Mouse (Mus musculus) embryo, embryonic 9.5 days (tissue): Measurements from ENCODE around the gene Aasdhppt.

Experiments
- DNase-seq: peaks from one replicate; pipeline ENCODE4 v3.0.0-alpha.2; 2017; ENCODE audit errors: extremely low spot score

The Aasdhppt gene

DNA sequence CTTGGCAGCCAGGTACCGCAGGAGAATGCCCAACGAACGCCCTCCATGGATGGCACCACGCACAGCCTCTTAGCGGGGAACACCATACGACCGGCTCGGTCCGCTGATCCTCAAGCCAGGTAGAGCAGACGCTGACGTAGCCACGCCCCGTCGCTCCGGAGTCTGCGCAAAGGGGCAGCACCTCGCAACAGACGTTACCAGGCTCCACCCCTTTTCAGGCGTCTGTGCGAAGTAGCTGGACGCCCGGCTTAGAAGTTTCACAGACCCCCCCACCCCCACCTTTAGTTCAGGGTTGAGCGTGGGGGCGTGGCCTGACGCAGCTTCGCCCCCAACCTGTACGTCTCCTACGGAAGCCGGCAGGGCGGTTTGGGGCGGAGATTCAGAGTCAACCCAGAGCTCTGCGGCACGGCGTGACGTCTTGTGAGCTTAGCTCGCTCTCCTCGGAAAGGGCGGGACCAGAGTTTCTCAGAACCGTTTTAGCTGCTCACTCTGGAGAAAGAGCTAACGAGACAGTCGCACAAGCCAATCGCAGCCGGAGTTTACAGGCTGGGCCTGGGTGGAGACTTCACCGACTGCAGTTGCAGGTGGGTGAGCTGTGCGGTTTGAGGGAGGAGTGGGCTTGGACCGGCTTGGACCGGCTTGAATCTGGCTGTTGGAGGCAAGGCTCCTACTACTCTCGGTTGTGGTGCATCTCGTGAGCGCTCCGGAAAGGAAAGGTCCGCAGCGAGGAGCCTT is at the start of gene Aasdhppt, which contains the start of gene Kbtbd3:
Aasdhppt (minus strand) TSS at position 121 of the 735 bp plus-strand sequence.
Kbtbd3 (plus strand) TSS at position 483 of the 735 bp plus-strand sequence.
- DNase-seq, result peak; percentile 97

DNA sequence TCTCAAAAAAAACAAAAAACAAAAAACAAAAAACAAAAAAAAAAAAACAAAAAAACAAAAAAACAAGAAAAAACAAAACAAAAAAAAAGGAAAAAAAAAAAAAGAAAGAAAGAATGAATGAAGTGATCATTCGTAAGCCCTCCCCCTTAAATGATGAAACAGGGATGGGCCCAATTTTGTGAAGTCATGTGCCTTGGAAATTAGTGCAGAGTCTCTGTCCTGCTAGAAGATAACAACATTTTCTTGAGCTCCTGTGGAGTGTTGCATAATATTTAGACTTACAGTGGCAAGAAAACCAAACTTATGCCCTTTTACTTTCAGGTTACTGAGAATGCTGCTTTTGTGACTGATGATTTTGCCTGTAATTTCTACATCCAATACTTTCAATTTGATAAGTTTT is 43.9 kb upstream of the Aasdhppt start:
- DNase-seq, result no peak

DNA sequence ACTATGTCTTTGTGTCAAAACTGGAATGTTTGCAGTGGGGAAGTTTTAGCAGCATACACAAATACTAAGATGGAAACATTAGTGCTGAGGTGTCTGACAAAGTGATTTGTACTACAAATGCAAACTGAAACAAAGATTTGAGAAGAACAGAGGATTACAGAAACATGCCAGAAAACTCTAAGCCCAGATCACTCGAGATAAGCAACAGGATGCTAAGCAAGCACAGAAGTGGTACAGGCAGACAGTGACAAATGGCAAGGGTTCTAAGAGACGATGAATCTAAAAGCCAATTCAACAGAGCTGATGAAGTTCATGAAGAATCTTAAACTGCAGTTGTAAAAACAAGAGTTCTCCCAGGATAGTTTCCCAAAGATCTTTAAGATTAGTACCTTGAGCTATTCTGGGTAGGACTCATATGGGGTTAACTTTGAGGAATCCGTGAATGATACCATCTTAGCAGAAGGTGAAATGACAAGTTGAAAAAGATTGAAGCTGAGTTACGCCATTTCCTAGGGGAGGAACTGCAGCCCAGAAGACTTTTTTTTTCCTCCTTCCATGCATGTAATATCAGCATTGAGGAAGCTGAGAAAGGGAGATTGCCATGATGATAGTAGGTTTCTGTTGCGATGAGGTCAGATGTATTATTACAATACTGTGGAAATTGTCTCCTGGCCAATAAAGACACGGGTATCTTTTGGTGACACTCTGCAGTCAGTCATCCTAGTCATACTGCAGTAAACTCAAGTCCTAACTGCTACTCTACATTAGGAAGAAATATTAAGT is 9.9 kb upstream of the Aasdhppt start:
- DNase-seq, result no peak

DNA sequence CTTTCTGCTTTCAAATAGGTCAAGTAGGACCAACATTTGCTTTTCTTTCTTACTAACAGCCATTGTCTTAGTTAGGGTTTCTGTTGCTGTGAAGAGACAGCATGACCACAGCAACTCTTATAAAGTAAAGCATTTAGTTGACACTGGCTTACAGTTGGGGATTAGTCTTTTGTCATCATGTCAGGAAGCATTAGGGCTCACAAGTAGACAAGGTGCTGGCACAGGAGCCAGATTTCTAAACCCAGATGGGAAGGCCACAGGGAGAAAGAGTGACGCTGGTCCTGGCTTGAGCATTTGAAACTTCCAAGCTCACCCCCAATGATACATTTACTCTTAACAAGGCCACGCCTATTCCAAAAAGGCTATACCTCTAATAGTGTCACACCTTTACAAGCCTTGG is 6.5 kb upstream of the Aasdhppt start:
- no peak for DNase-seq

DNA sequence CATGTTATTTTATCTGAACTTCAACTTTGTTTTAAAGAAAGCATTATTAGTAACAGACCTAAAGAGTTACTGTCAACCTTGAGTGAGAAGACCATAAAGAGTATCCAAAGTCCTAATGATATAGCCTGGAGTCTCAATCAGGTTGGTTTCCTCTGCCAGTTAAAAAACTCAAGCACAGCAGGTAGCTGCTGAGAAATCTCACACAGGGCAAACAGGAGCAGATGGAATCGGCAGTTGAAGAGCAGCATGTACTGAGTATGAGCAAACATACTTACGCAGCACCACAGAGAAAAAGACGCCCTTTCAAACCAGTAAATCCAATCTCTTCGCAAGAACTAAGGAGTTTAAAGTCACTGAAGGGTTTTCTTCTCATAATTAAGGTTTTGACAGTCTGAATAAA is 4.7 kb upstream of the Aasdhppt start:
- no peak for DNase-seq

DNA sequence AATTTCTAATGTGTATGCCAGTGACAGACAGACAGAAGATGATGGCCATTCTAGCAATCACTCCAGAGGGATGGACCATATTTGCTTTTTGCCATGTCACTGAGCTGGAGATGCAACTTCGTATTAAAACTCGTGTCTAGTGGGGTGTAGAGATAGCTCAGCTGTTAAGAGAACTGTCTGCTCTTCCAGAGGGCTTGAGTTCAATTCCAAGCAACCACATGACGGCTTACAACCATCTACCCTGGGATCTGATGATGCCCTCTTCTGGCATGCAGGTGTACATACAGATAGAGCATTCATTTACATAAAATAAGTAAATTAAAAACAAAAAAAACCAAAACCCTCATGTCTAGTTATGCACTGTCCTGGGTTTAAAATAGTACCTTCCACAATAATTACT is 1.9 kb upstream of the Aasdhppt start:
- no peak for DNase-seq

DNA sequence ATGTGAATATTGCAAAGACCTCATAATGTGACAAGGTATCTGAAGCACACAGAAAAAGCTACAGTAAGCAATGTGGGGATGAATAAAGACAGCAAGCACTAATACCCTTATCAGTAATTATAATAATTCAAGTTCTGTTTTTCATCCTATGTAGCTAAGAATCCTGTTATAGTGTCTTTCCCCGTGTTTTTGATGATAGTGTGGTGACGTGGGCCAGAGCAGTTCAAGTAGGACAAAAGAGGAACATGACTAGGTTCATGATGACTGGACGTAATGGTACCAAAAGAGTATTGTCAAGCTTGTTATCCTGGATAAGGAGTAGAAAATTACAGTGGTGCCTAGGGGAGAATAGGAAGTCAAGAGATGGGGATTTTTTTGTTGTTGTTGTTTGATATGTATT is 1.4 kb upstream of the Aasdhppt start:
- DNase-seq, result no peak

DNA sequence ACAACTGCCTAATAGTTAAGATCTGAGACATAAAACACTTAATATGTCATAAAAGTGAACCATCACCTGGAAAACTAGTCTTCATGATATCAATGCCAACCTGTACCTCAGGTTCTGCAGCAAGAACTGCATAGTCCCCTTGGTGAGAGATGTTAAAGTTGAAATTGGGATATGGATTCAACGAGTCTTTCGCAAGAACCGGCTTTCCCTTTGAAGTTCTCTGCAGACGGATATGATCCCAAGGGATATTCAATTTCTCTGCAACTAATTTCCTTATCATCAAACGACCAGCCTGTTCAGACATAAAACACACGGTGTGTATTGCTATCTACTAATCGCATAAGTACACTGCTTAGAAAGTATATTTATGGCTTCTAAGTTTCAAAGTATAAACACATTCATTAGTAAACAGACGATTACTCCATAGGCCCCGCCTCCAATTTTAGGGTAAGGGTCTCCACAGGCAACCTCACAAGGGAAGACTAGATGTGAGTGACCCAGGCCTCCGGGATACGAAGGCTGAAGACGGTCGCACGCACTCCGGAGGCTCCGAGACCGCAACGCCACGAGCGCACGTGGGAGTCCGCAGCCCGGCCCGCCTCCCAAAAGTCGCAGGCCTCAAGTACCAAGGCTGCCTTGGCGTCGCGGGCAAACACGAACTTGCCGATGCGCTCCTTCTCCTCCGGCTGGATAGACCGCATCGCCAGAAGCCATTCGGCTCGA is 482 bp downstream of the Aasdhppt start:
- DNase-seq, result peak; percentile 2

DNA sequence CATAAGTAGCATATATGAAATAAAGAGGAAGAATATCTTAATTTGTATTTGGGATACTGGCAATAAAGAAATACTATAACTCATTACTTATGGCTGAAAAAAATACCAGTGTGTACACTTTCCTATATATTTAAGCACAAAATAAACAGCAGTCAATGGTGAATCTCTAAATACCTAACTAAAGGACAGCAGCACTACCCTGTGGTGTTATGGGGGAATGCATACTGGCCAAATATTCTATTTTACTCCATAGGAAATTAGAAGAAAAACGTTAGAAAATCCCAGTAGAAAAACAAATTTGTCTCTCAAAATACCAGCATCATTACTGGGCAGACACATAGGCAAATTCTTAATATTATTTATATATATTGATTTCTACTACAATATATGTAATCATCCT is 4.4 kb downstream of the Aasdhppt start:
- no peak for DNase-seq

DNA sequence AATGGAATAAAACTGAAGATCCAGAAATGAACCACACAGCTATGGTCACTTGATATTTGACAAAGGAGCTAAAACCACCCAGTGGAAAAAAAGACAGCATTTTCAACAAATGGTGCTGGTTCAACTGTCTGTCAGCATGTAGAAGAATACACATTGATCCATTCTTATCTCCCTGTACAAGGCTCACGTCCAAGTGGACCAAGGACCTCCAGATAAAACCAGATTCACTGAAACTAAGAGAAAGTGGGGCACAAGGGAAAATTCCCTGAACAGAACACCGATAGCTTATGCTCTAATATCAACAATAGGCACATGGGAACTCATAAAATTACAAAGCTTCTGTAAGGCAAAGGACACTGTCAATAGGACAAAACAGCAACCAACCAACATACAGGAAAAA is 8.8 kb downstream of the Aasdhppt start:
- DNase-seq, result no peak

DNA sequence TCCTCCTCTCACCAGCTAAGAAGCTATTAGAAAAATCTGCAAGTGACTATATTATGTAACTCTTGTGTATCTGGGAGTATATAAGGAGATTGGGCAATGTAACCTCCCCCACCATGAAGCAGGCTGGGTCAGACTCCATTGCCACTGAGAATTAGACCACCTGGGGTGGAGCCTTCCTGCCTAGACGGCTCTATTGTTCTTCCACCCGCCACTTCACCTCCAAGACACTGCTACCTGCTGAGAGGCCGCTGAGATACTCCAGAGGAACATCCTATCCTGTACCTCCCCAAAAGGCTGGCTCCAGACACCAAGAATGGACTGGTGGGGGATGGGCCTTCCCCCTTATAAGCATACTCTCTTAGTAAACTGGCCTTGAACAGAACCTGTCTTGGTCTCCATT is 25.4 kb downstream of the Aasdhppt start:
- DNase-seq, result no peak

DNA sequence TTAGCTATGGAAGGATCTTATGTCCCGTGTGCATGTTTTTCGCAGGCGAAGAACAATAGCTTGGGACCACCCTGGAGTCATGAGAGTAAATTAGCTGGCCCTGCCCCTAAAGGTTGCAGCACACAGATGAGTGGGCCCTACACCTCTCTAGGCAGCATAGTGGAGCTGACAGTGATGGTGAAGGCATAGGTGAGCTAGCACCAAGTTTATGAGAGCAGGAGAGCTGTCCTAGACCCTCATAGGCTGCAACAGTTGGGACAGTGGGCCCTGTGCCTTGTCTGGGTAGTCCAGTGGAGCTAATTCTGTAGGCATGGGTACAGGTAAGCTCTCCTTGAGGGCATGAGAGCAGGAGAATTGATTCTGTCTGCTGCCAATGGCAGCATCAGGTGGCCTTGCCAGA is 42.4 kb downstream of the Aasdhppt start:
- DNase-seq, result no peak

DNA sequence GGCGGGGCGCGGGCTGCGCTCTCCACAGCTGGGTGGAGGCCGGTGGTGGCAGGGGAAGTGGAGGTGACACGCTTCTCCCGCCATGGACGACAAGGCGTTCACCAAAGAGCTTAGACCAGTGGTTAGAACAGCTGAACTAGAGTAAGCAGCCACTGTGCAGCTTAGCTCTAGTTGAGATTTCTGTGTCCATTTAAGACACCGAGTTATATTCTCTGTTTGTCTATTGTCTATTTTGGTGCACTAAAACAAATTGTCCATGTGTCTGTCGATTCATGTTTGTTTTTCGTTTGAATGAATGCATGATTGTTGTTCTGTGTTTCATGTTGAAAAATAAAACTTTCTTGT is 48.6 kb downstream of the Aasdhppt start:
- DNase-seq, result no peak

DNA sequence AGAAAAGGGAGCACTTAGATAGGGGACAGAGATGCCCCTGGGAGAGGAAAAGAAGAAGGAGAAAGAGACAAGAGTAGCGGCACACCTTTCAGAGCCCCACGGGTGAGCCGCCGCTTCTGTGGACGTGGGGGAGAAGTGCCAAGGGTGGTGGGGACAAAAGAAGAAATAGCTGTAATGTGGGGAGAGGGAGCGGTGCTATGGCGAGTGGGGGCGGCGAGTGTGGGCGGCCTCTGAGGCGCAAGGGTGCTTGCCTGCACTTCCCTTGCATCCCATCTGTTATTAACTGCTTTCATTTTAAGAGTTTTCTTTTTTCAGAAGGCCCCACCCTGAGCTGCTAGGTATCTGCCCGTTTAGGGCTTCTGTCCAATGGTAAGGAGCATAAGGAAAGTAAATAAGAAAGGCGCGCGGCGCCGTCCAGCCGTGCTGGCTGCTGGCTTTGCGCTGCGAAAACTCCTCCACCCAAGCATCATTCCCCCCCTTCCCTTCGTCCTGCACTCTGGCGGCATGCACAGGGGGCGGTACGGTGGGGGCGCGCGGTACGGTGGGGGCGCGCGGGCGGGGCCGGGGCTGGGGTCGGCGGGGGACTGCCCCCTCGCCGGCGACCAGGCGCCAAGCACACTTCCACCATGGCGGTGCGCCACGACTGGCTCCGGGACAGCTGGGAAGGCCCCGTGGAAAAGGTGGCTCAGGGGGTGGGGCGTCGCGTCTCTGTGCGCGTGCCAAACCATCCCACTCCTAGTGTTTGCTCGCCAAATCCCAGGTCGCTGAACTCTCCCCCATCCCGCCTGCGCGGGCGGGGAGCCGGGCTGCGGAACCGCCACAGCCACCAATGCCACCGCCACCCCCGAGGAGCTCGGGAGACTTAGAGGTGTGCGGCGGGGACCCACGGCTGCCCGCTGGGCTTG is 49.2 kb downstream of the Aasdhppt start:
- DNase-seq, result peak; percentile 59

DNA sequence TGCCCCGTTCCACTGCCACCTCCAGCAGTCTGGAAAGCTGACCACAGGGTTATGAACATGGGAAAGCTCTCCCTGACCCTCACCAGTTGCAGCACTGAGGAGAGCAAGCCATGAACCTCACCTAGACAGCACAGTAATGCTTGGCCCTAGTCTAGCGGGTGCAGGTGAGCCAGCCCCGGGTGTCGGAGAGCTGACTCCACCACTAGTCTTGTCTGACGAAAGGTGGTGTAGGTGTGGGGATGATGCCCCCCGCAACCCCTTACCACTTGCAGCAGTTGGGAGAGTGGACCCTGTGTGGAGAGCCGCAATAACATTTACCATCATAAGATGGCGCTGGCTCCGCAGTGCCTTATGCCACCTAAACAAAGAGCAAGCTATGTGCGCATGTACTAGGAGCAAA is 50.2 kb downstream of the Aasdhppt start:
- no peak for DNase-seq
